Mouse (Mus musculus): ENCODE measurements around the gene Hmga1b. TPM values are rescaled to one million over a fixed set of nuclear protein-coding genes. Genes with fewer than 3 reads are reported as not detected.

Gene Hmga1b
- total and polyA plus RNA-seq, 3 experiments = 190 to 633 TPM; not detected in 1

- no peak for TF ChIP-seq GABPA (IDR thresholded peaks at IDR 0.05; ENCODE audit: low read depth, low read length)
- no peak for TF ChIP-seq POLR2AphosphoS2 (IDR thresholded peaks at IDR 0.05; ENCODE audit: low read length)
- TF ChIP-seq ZMIZ1 (IDR thresholded peaks at IDR 0.05; ENCODE audit: low read depth, low read length) = no peak
- TF ChIP-seq USF1 (IDR thresholded peaks at IDR 0.05; ENCODE audit: low read depth, low read length) = no peak
- no peak for TF ChIP-seq TCF12 (IDR thresholded peaks at IDR 0.05; ENCODE audit: low read depth, low read length)
- TF ChIP-seq SMC3 (IDR thresholded peaks at IDR 0.05; ENCODE audit: low read depth, low read length) = no peak
- TF ChIP-seq RCOR1 (IDR thresholded peaks at IDR 0.05; ENCODE audit: low read depth, low read length) = no peak
- no peak for TF ChIP-seq CHD2 (IDR thresholded peaks at IDR 0.05; ENCODE audit: low read length)
- 0 out of 2 replicates have a peak, but pooled peaks have one; percentile 22 for TF ChIP-seq ETS1 (IDR thresholded peaks at IDR 0.05; ENCODE audit: low read depth, low read length)
- TF ChIP-seq BHLHE40 (IDR thresholded peaks at IDR 0.05; ENCODE audit: borderline replicate concordance, low read depth, low read length) = no peak
Measured at GRCm38 (mm10) chr11:120714546-120714945, 48.0 kb upstream of the Hmga1b start (continued).

DNA sequence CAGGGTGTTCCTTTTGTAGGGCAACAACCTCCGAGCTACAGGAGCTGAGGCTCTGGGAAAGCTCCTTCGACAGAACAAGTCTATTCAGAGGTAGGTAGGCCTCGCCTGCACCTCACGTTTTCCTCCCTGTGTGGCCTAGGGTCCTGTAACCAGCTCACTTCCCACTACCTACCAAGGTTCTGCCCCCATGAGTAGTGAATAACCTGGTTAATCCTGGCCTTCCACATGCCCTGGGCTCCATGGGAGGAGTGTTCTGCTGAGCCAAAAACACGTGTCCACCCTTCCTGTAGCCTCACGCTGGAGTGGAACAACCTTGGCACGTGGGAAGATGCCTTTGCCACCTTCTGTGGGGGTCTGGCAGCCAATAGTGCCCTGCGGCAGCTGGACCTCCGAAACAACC lies 47.5 kb upstream of the Hmga1b start:
- Histone ChIP-seq H3K27me3 (ENCODE audit: control insufficient read depth in 1 of 2, insufficient read depth in 2 of 2, low read length in 2 of 2) (no peaks in the 10 kb centered on the region), H3K9me3 (replicated peaks; ENCODE audit: insufficient read depth, low read length) (no peaks in the 10 kb centered on the region), H3K9ac (ENCODE audit: control insufficient read depth, low read depth, low read length, poor library complexity, severe bottlenecking) (peak overlapping the region; percentile 81), H3K79me2 (ENCODE audit: control insufficient read depth, insufficient read depth, low read length, poor library complexity) (peaks cover 17% of the 10 kb centered on the region), H3K4me3 (ENCODE audit: control insufficient read depth in 1 of 2, insufficient read depth in 1 of 2, low read depth in 2 of 2, low read length in 2 of 2) (no peak overlapping the region), H3K4me1 (ENCODE audit: control insufficient read depth in 1 of 2, insufficient read depth in 2 of 2, low read length in 2 of 2) (peaks cover 0 to 8% of the 10 kb centered on the region in 2 experiments; a peak in 3 of 4 replicates), H3K27ac (ENCODE audit: control insufficient read depth, low read depth, low read length) (no peak overlapping the region), H3K36me3 (ENCODE audit: control insufficient read depth in 1 of 2, insufficient read depth in 2 of 2, low read length in 2 of 2) (peaks cover 0 to 2% of the 10 kb centered on the region in 2 experiments; a peak in 1 of 4 replicates)
- DNase-seq (ENCODE audit: low read depth, low spot score) = no peak
- TF ChIP-seq UBTF (IDR thresholded peaks at IDR 0.05; ENCODE audit: borderline replicate concordance, insufficient read depth, low read depth, low read length) = no peak
- no peak for TF ChIP-seq RCOR1 (IDR thresholded peaks at IDR 0.05; ENCODE audit: low read depth, low read length)
- no peak for TF ChIP-seq MXI1 (IDR thresholded peaks at IDR 0.05; ENCODE audit: low read depth, low read length)
- TF ChIP-seq ZNF384 (IDR thresholded peaks at IDR 0.05; ENCODE audit: low read depth, low read length) = no peak
- TF ChIP-seq MYB (IDR thresholded peaks at IDR 0.05; ENCODE audit: low read depth, low read length) = no peak
- TF ChIP-seq ZC3H11A (IDR thresholded peaks at IDR 0.05; ENCODE audit: low read depth, low read length) = no peak

- Histone ChIP-seq H3K4me1 (ENCODE audit: control insufficient read depth in 1 of 2, insufficient read depth in 2 of 2, low read length in 2 of 2) (peaks cover 0 to 8% of the 10 kb centered on the region in 2 experiments; a peak in 3 of 4 replicates), H3K27me3 (ENCODE audit: control insufficient read depth in 1 of 2, insufficient read depth in 2 of 2, low read length in 2 of 2) (no peaks in the 10 kb centered on the region), H3K9me3 (replicated peaks; ENCODE audit: insufficient read depth, low read length) (no peaks in the 10 kb centered on the region), H3K36me3 (ENCODE audit: control insufficient read depth in 1 of 2, insufficient read depth in 2 of 2, low read length in 2 of 2) (peaks cover 0 to 2% of the 10 kb centered on the region in 2 experiments; a peak in 1 of 4 replicates), H3K9ac (ENCODE audit: control insufficient read depth, low read depth, low read length, poor library complexity, severe bottlenecking) (no peak overlapping the region), H3K4me3 (ENCODE audit: control insufficient read depth in 1 of 2, insufficient read depth in 1 of 2, low read depth in 2 of 2, low read length in 2 of 2) (no peak overlapping the region), H3K27ac (ENCODE audit: control insufficient read depth, low read depth, low read length) (no peak overlapping the region), H3K79me2 (ENCODE audit: control insufficient read depth, insufficient read depth, low read length, poor library complexity) (peaks cover 6% of the 10 kb centered on the region)
- no peak for TF ChIP-seq RAD21 (IDR thresholded peaks at IDR 0.05; ENCODE audit: low read depth, low read length)
- TF ChIP-seq TAL1 (IDR thresholded peaks at IDR 0.05; ENCODE audit: low read length) = no peak
- no peak for TF ChIP-seq KAT2A (conservative IDR thresholded peaks at IDR 0.05; ENCODE audit: low read depth, low read length)
- no peak for TF ChIP-seq MYB (IDR thresholded peaks at IDR 0.05; ENCODE audit: low read depth, low read length)
- TF ChIP-seq TCF12 (IDR thresholded peaks at IDR 0.05; ENCODE audit: low read depth, low read length) = no peak
- no peak for TF ChIP-seq UBTF (IDR thresholded peaks at IDR 0.05; ENCODE audit: borderline replicate concordance, insufficient read depth, low read depth, low read length)
- no peak for TF ChIP-seq MYC (IDR thresholded peaks at IDR 0.05; ENCODE audit: low read depth, low read length)
- no peak for TF ChIP-seq POLR2AphosphoS2 (IDR thresholded peaks at IDR 0.05; ENCODE audit: low read length)
- no peak for DNase-seq (ENCODE audit: low read depth, low spot score)
Measured at GRCm38 (mm10) chr11:120719242-120719641, 43.4 kb upstream of the Hmga1b start.

Data from MEL (cell line).